In the genomic region with DNA sequence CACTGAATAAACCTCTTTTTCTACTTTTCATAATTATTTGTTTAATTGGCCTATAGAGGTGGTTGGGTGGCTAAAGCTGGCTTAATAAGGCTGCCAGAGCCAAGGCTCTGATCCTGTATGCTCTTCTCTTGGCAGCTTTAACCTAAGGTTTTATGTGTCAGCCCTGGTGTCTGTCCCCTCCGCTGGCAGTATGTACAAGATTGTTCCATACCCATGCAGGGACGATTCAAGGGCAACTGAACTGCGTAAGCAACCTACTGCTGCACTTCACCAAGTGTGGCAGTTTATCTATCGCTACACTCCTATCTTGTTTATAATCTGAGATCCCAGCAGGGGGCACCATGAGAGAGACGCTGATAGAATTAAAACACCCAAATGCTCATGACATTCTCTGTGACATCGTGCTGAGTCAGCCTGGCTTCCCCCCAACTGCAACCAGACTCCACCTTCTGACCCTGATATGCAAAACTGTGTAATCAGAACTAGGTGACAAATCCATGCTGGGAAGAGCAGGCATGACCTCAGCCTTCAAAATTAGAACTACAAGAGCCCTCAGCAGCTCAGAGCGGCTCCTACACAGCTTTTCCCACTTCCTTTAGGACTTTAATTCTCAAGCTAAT, we compare ENCODE assay signal across 7 mouse cellular contexts. TPM values are rescaled to one million over a fixed set of nuclear protein-coding genes. Genes with fewer than 3 reads are reported as not detected.
DNase-seq lines count a peak whose midpoint lies in the region.

No protein-coding gene starts in this region.

- peak; percentile 65 for DNase-seq in urinary bladder, postnatal 14 days (ENCODE audit: low spot score)
- DNase-seq in urinary bladder, postnatal 10 days (ENCODE audit: low spot score): no peak
- DNase-seq in adrenal gland, postnatal 4 days (ENCODE audit: low spot score in 2 of 2): peak; percentile 18 to 55
- DNase-seq in gastrocnemius, postnatal 25 days: peak; percentile 79
- peak; percentile 67 for DNase-seq in kidney, adult 9 months
- DNase-seq in lung, postnatal 25 days (ENCODE audit: low spot score): peak; percentile 59
- peak; percentile 75 for DNase-seq in thymus, postnatal 0 days (ENCODE audit: low spot score)

RNA-seq across cellular contexts. Expression of a gene that starts 55.1 kb away (rescaled TPM):
- 10 to 100 TPM; 43.7 to 50.6 TPM for total RNA-seq in adrenal gland, postnatal 4 days (2021)
- total RNA-seq in gastrocnemius, postnatal 25 days (2021): 1 to 10 TPM; 3.5 to 6.5 TPM
- 6.8 and 8.5 TPM in 2 replicates for polyA plus RNA-seq in thymus, postnatal 0 days (2015; fragmentation: Nextera tagmentation; extraction: Ambion mirVana)

Comparison
In these comparisons a context has a peak if more than half of its experiments do, and no peak if none do; other contexts are left out.
1. RNA of a gene that starts 55.1 kb away (total RNA-seq): 43.7 to 50.6 TPM in adrenal gland, postnatal 4 days; 3.5 to 6.5 TPM in gastrocnemius, postnatal 25 days; every median in the first group is over 4 times any median in the second.